In the genomic region with DNA sequence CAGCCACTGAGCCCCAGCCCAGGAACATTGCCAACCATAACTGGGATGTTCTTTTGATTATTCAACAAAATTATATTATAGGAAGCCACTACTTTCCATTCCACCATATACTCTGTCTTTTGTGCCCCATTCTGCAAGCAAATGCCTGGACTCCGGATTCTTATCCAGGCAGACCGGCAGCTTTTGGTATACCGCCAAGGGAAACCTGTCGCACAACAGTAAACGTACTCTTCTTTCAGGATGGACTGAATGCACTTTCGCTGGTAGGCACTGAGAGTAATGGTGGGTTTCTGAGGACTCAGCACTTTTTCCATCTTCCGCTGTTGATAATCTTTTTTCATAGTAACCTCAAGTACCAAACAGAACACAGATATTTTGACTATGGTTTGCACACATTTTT, we compare ENCODE assay signal across 22 mouse cellular contexts. TPM values are rescaled to one million over a fixed set of nuclear protein-coding genes. Genes with fewer than 3 reads are reported as not detected.
DNase-seq lines count a peak whose midpoint lies in the region; TF ChIP-seq lines count a peak whose summit lies in the region.
"Had no signal": no experiment of that assay in that cellular context is flagged by ENCODE, and none has a peak within 500 bp of the region (broad histone marks: within the 10 kb centered on the region; RNA-seq: fewer than 3 reads in every experiment).

No protein-coding gene starts in this region.

- H3K27me3 ChIP-seq in cerebellum, adult 2 months (ENCODE audit: control insufficient read depth, insufficient read depth, low read length), result no peaks in the 10 kb centered on the region
- H3K27me3 ChIP-seq: embryonic facial prominence, embryonic 13.5 days; forebrain, embryonic 12.5 days; forebrain, embryonic 15.5 days; hindbrain, embryonic 12.5 days; hindbrain, embryonic 15.5 days had no signal

- 71% methylated on average over 7 of the region's 7 CpGs for WGBS in cerebellum, adult 2 months

- peak; percentile 9 to 19 for DNase-seq in cerebellum, adult 2 months
- no peak for DNase-seq in cerebellum, postnatal 4 days (ENCODE audit: low spot score in 2 of 2)
- peak; percentile 13 to 27 for DNase-seq in cerebellum, postnatal 36 days
- no peak for DNase-seq in cerebellum, adult 11 months
- DNase-seq in right cerebral cortex, postnatal 4 days, result peak; percentile 8
- DNase-seq in right cerebral cortex, postnatal 25 days, result no peak
- no peak for DNase-seq in urinary bladder, adult 2 months (ENCODE audit: low spot score)
- no peak for DNase-seq in MN1 (ENCODE audit: low spot score)
- DNase-seq: adrenal gland, postnatal 10 days; adrenal gland, postnatal 36 days; cerebellum, adult 11-12 months; cerebellum, adult 9-10 months; embryo, embryonic 11 days; gastrocnemius, postnatal 14 days; heart, adult 11 months had no signal

- H3K4me1 ChIP-seq in cerebellum, adult 2 months (ENCODE audit: control insufficient read depth, insufficient read depth, low read length), result no peaks in the 10 kb centered on the region
- H3K4me1 ChIP-seq: embryonic facial prominence, embryonic 10.5 days; embryonic facial prominence, embryonic 13.5 days; forebrain, embryonic 12.5 days; forebrain, embryonic 15.5 days; hindbrain, embryonic 12.5 days; hindbrain, embryonic 15.5 days had no signal

- no peak for TF ChIP-seq CTCF in cerebellum, adult 2 months (IDR thresholded peaks at IDR 0.05; ENCODE audit: borderline replicate concordance, insufficient read depth, low read depth, low read length)

- no peak for TF ChIP-seq POLR2A in cerebellum, adult 2 months (IDR thresholded peaks at IDR 0.05; ENCODE audit: borderline replicate concordance, insufficient read depth, low read length)

- H3K4me3 ChIP-seq in cerebellum, adult 2 months (replicated peaks; ENCODE audit: insufficient read depth, low read depth, low read length), result no peak overlapping the region
- H3K4me3 ChIP-seq: embryonic facial prominence, embryonic 10.5 days; embryonic facial prominence, embryonic 13.5 days; erythroblast, embryonic 14.5 days; forebrain, embryonic 12.5 days; forebrain, embryonic 15.5 days; hindbrain, embryonic 12.5 days; hindbrain, embryonic 15.5 days had no signal

- no peak overlapping the region for H3K27ac ChIP-seq in cerebellum, adult 2 months (ENCODE audit: insufficient read depth, low read length)
- H3K27ac ChIP-seq: embryonic facial prominence, embryonic 10.5 days; embryonic facial prominence, embryonic 13.5 days; forebrain, embryonic 12.5 days; forebrain, embryonic 15.5 days; hindbrain, embryonic 12.5 days; hindbrain, embryonic 15.5 days had no signal

RNA-seq across cellular contexts. Expression of a gene that starts 26.1 kb away (rescaled TPM):
- polyA plus RNA-seq in cerebellum, adult 2 months (2012; rRNA removed), result 79.1 and 80.8 TPM in 2 replicates
- polyA plus RNA-seq in urinary bladder, adult 2 months (2012; rRNA removed), result 113 and 130 TPM in 2 replicates

RNA-seq across cellular contexts. Expression of a gene that starts 26.4 kb away (rescaled TPM):
- polyA plus RNA-seq in cerebellum, adult 2 months (2012; rRNA removed), result 56.9 and 58.1 TPM in 2 replicates
- 44.2 and 58.6 TPM in 2 replicates for polyA plus RNA-seq in urinary bladder, adult 2 months (2012; rRNA removed)

RNA-seq across cellular contexts. Expression of a gene that starts 39.2 kb away (rescaled TPM):
- polyA plus RNA-seq in cerebellum, adult 2 months (2012; rRNA removed), result 102 and 107 TPM in 2 replicates
- 102 and 120 TPM in 2 replicates for polyA plus RNA-seq in urinary bladder, adult 2 months (2012; rRNA removed)

Comparison
In these comparisons a context has a peak if more than half of its experiments do, and no peak if none do; other contexts are left out.
1. DNase-seq: peak in cerebellum, adult 2 months (2 of 2), cerebellum, postnatal 36 days (2 of 2) and right cerebral cortex, postnatal 4 days (single experiment); none in cerebellum, postnatal 4 days (0 of 2), cerebellum, adult 11 months (single experiment), right cerebral cortex, postnatal 25 days (single experiment), urinary bladder, adult 2 months (single experiment) and MN1 (single experiment).